Mouse (Mus musculus): ENCODE results near the gene Eefsec.

DNA sequence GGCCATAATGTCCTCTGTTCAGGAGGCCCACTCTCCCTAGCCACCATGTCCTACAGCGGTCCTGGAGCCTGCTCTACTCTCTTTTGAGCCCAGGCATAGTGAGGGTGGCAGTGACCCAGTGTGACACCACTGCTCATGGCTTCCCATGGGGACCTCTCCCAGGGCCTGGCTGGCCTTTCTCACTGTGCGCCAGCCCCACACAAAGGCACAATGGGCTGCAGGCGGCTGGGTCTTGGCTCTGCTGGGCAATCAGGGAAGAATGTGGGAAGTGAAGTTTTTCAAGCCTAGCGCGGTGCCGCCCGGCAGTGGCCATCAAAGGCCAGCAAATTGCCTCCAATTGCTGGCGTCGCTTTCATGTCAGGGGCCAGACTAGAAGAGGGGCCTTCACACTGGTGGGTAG, 184.2 kb downstream of the Eefsec start:
- TF ChIP-seq POLR2A (IDR thresholded peaks at IDR 0.05; ENCODE audit: insufficient read depth, low read depth, low read length) (no peak), CTCF (IDR thresholded peaks at IDR 0.05; ENCODE audit: insufficient read depth, low read depth, low read length) (no peak)
